Mouse (Mus musculus): Measurements from ENCODE around the gene Mlh1.
A peak's percentile ranks its signal among the peaks of the same experiment; 100 is the strongest.

Gene Mlh1

GRCm38 (mm10) chr9:111213501-111213900 is 58.1 kb downstream of the Mlh1 start:
- DNase-seq (ENCODE audit: low read depth, low spot score) = peak; percentile 26

GRCm38 (mm10) chr9:111211122-111212041 is 60.2 kb downstream of the Mlh1 start:
- DNase-seq (ENCODE audit: low read depth, low spot score) = no peak

GRCm38 (mm10) chr9:111210412-111210811 is 61.2 kb downstream of the Mlh1 start:
- DNase-seq (ENCODE audit: low read depth, low spot score) = no peak

GRCm38 (mm10) chr9:111209158-111209699 is 62.4 kb downstream of the Mlh1 start:
- no peak for DNase-seq (ENCODE audit: low read depth, low spot score)

- no peak for DNase-seq (ENCODE audit: low read depth, low spot score)
Measured at GRCm38 (mm10) chr9:111208185-111208584, 63.4 kb downstream of the Mlh1 start.

GRCm38 (mm10) chr9:111207683-111208082 is 63.9 kb downstream of the Mlh1 start:
- DNase-seq (ENCODE audit: low read depth, low spot score) = no peak

- no peak for DNase-seq (ENCODE audit: low read depth, low spot score)
Measured at GRCm38 (mm10) chr9:111204601-111205375, 66.8 kb downstream of the Mlh1 start.

GRCm38 (mm10) chr9:111200208-111200607 is 71.4 kb downstream of the Mlh1 start:
- no peak for DNase-seq (ENCODE audit: low read depth, low spot score)

GRCm38 (mm10) chr9:111198332-111198731 is 73.3 kb downstream of the Mlh1 start:
- DNase-seq (ENCODE audit: low read depth, low spot score) = no peak

GRCm38 (mm10) chr9:111197712-111198111 is 73.9 kb downstream of the Mlh1 start:
- no peak for DNase-seq (ENCODE audit: low read depth, low spot score)

GRCm38 (mm10) chr9:111197116-111197515 is 74.5 kb downstream of the Mlh1 start:
- DNase-seq (ENCODE audit: low read depth, low spot score) = no peak

- DNase-seq (ENCODE audit: low read depth, low spot score) = no peak
Measured at GRCm38 (mm10) chr9:111193211-111193610, 78.4 kb downstream of the Mlh1 start.

GRCm38 (mm10) chr9:111188731-111189130 is 82.9 kb downstream of the Mlh1 start:
- no peak for DNase-seq (ENCODE audit: low read depth, low spot score)

GRCm38 (mm10) chr9:111186861-111187260 is 84.7 kb downstream of the Mlh1 start:
- DNase-seq (ENCODE audit: low read depth, low spot score) = no peak

- no peak for DNase-seq (ENCODE audit: low read depth, low spot score)
Measured at GRCm38 (mm10) chr9:111184929-111185328, 86.7 kb downstream of the Mlh1 start.

GRCm38 (mm10) chr9:111182176-111182575 is 89.4 kb downstream of the Mlh1 start:
- no peak for DNase-seq (ENCODE audit: low read depth, low spot score)

- DNase-seq (ENCODE audit: low read depth, low spot score) = no peak
Measured at GRCm38 (mm10) chr9:111178971-111179370, 92.6 kb downstream of the Mlh1 start.

Measured in A20 (cell line).